Mouse (Mus musculus) erythroblast, embryonic 14.5 days (primary cell): ENCODE results near the gene Gm6880.
"Not testable (repeated sequence)": the region's sequence is repeated elsewhere in the genome, so short reads cannot be mapped to it uniquely, and the experiment has no call there.

Experiments used
- GATA1 ChIP-seq: IDR thresholded peaks from 2 replicates; pipeline ENCODE4 v1.6.1; 2012; ENCODE audit warnings: low read length, inconsistent platforms, mixed read lengths
- TAL1 ChIP-seq: IDR thresholded peaks from 3 replicates; pipeline ENCODE4 v1.6.1; 2012; ENCODE audit warnings: low read length, inconsistent platforms, mixed read lengths

GRCm38 (mm10) chrX:74517461-74517860 is 36.3 kb upstream of the Gm6880 start:
- not testable (repeated sequence) for TF ChIP-seq GATA1, TAL1
